Mouse (Mus musculus): Measurements from ENCODE around the gene Zfp36l2.

Gene Zfp36l2

DNA sequence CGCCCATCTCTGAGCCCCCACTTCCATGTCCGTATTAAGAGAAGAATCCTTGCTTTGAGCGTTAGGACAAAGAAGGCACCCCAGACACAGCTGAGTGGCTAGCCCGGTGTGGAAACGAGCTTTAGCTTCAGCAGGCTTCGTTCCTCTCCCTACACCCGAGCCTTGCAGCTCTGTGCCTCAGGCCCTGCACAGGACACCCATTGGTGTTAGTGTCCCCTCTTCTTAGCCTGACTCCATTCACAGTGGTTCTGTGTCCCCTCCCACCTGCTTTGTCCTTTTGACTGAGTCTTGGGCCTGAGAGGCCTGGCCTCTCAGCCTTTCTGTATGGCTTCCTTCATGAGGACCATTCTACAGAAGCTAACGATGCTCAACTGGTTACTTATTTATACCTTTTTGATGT lies 37.5 kb downstream of the Zfp36l2 start:
- DNase-seq: no peak

DNA sequence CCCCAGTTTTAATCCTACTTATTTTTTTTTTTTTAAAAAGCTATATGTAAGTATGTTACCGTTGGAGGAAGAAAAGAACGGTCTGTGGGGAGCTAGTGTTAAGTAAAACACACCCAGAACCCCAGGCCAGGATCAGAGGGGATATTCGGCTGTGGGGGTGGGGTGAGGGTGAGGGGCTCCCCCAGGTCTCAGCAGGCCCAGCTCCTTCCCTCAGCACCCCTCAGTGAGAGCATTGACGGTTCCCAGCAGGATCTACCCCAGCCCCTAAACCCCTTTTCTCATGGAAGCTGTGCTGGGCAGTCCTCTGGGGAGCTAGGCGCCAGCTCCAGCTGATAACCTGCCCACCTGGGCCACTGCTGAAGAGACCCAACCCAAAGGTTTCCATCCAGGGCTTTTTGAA lies 38.2 kb downstream of the Zfp36l2 start:
- DNase-seq: no peak

DNA sequence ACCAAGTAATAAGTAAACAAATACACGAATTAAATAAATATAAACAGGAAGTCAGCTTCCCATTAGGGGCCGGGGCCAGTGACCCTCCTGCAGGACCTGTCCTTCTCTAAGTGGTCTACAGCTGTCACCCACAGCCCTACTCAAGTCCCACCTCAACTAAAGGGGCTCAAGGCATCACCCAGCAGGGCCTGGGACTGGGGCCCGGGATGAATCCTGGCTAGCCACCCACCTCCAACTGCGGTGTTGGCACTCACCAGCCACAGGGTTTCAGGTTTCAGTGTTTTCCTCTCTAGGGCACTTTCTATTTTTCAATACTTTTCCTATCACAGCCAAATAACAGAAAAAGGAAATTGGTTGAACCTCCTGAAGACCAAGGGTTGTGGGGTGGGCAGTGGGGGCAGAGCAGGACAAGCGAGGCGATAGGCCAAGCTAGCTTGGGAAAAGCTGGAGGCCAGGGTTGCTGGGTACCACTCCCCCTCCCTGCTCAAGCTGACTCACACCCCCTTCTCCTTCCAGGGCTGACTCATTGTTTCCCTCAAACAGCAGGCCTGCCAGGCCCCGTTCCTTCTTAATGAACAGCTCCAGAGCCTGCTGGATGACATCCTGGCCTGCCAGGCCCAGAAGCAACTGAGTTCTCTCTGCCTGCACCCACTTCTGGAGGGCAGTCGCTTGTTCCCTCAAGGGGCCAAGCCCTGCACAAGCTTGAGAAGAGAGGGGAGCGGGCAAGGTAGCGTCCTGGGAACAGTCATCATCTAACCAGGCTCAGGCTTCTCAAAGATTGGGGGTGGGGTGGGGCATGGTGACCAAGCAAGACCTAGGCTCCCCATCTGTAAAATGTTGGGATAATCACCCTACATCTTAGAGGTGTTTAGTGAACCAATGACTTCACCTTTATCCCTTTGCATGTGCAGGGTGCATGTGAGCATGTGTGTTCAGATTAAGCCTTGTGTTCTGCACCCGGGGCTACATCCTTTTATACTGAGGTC lies 39.0 kb downstream of the Zfp36l2 start:
- peak; percentile 76 for DNase-seq

DNA sequence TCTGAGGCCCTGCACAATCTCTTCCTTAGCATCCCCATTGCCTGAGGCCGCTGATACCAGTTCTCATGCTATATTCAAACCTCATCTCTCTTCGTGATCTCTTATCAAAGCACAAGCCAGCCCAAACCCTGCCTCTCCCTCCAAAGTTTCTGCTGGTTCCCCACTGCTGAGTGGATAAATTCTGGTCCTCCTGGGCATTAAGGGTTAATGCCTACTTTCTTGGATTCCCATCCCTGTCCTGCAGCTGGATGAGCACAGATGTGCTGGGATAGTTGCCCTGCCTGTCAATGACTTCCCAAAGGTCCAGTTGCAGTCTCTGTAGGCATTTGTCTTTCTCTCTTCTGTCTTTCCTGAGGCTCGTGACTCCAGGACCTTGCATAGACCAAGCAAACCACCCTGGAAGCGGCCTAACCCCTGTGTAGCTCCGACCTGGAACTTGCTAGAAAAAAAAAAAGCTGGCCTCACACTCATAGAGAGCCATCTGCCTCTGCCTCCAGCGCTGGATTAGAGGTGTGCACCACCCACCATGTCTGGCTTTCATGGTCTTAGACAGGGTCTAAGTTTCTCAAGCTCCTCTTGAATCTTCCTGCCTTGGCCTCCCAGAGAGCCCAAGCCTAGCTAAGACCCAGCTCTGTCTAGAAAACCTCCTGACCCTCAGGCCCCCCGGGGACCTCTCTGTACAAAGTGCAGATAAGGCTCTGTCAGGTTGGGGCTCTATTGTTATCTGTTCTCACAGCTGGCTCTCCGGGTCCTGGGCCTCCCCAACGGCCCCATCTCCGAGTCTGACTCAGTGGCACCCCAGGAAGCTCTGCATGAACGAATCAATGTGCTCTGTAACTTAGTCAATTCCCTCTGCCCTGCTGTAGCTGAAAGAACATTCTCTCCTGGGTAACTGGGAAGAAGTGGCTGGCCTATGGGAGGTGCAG lies 40.3 kb downstream of the Zfp36l2 start:
- DNase-seq: no peak

DNA sequence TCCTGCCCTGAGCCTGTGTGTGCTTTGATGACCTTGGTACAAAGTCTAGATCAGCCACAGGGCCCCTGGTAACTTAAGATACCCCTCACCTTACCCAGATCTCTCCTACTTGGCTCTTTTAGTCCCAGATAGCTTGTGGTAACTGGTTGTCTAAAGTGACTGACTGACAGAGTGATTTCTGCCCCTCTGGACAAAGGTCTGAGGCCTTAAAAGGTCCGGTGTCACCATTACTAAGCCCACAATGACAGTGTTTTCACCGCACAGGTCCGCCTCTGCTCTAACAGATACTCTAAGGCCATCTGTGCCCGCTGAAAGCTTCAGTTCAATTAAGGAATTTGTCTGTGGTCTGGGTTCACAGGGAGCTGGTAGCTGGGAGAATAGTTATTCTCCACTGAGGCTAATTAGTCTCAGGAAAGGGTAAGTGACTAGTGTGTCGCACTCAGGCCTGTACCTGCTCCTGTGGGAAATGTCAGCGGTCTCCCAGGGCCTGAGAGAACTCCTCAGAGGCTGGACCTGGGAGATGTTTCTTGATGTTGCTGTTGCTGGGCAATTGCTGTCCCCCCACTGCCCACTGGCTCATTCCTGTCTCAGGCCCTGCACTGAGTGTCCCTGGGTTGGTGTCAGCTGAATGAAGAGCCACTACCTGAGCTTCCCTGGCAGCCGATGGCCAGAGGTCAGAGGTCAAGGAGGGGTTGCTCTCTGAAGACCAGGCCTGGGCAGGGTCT lies 41.1 kb downstream of the Zfp36l2 start:
- DNase-seq: no peak

DNA sequence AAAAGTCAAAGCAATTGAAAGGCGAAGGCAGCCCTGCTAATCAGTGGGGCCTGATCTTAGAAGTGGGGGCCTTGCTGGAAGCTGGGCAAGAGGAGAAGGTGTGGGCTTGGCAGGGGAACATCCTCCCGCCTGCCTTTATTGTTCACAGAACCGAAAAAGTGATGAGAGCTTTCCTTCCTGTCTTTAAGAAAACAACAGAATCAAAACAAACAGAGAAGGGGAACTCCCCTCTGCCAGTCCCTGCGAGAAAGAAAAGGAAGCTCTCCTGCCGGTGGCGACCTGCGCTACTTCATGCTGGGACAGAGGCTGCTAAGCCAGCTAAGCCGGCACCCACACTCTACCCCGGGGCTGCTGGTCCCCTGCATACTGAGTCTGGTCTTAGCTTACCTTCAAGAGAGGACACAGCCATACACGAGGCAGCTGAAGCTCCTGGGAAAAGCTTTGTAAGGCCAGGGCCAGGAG lies 41.9 kb downstream of the Zfp36l2 start:
- DNase-seq: peak; percentile 64

DNA sequence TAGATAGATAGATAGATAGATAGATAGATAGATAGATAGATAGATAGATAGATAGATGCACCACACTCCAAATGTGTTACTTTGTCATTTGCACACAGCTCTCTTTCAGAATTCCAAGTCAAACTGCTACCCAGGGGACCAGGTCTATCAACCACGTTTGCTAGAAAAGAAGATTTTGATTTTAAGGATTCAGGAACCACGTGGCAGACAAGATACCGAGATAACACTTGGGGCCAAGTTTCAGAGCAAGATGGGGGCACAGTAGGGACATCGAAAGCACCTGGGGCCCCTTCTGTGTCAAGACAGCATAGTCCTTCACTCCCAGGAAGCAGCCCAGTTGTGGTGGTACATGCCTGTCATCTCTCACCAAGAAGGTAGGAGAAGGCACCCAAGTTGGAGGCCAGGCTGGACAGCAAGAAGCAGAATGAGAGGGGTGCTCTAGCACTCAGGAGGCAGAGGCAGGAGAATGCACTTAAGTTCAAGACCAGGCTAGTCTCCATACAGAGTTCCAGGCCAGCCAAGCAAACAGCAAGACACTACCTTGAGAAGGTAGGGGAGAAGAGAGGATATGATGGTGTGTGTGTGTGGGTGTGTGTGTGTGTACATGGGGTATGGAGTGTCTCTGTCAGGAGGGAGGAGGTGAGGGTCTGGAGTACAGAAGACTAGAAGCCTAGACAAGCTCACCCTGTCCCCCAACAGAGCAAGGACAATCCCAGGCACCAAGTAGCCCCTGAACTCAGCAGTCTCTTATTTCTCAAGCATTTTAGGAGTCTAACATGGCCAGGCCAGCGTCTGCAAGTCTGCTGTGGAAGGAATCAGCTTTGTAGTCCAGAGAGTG lies 42.8 kb downstream of the Zfp36l2 start:
- no peak for DNase-seq

DNA sequence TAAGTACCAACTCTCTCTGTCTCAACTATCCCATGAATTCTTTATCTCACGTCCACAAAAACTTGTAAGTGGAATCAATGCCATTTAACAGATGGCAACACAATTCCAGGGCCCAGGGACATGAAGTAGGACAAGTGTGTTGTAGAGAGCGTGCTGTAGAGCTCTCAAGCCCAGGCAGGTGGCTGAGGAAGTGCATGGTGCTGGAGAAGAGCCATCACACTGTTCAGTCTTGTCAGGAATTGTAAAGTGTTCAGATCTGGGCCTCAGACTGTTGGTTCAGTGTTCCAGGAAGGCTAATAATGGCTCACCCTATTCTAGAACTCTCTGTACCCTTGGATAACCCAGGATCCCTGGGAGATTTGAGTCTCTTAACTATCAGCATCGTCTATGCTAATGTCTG lies 43.6 kb downstream of the Zfp36l2 start:
- DNase-seq: no peak

DNA sequence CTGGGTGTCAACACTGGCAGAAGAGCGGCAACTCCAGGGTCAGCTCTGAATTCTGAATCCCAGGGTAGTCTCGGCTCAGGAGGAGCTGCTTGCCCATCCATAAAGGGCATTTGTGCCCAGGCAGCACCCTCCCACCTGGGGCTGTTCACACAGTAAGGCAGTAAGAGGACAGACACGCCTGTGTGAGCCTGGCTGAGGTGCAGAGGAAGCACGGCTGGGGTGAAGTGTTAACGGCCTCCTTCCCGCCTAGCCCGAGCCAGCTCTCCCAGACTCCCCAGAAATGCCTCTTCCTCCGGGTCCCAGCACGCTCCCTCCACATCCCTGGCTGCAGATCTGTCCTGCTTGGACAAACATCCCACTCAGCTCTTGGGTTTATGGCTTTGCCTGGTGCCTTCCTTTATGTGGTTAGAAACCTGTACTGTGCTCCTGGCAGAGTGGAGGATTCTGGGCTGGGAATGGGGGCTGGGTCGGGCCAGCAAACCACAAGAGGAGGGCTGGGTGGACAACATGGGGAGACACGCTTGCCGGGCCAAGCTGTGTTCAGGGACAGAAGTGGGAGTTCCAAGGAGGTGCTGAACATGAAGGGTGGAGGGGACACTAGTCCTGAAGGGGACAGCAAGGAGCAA lies 44.4 kb downstream of the Zfp36l2 start:
- DNase-seq: peak; percentile 67

DNA sequence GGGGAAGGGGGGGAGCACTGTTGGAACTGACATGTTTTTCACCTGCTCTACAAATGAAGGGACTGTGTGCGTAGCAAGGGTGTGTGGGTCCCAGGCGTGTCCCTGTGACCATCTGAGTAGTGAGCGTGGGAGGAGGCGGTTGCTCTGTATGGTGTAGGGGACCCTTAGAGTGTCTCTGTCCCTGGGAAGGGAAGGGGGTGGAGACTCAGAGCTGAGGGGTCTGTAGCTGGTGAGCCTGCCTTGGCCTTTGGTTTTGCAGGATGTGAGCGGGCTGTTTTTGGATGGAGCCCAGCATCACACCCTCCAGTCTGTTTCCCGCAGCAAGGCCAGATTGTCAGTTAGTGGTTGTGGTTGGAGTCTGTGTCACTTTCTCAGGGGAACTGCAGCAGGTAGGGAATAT lies 46.1 kb downstream of the Zfp36l2 start:
- DNase-seq: peak; percentile 66

DNA sequence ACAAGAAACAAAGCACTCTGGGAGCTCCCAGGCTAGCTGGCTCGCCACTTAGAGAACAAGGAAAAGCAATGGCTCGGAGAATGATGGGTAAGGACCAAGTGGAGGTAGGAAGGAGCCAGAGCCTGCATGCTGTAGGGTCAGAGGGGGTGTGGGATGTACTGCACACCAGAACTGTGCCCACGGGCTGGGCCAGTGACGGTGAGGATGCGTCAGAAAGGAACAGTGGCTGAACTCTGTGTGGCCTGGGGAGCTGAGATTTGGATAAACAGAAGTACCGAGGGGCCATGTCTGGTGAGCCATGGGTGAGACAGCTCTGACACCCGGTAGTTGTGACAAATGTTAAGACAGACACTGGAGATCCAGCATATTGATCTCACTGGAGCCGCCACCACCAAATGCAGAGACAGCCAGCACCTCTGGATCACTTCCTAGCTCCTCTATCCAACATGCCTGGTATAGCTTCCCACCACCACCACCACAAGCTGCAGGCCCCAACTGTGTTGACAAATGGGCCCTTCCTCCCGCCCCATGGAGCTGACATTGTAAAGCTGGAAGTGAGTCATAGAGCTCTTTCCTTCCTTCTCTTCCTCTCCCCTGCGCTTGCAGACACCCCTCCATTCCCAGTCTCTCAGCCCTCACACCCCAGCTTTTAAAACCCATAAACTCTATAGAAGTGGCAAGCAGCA lies 46.8 kb downstream of the Zfp36l2 start:
- peak; percentile 56 for DNase-seq

DNA sequence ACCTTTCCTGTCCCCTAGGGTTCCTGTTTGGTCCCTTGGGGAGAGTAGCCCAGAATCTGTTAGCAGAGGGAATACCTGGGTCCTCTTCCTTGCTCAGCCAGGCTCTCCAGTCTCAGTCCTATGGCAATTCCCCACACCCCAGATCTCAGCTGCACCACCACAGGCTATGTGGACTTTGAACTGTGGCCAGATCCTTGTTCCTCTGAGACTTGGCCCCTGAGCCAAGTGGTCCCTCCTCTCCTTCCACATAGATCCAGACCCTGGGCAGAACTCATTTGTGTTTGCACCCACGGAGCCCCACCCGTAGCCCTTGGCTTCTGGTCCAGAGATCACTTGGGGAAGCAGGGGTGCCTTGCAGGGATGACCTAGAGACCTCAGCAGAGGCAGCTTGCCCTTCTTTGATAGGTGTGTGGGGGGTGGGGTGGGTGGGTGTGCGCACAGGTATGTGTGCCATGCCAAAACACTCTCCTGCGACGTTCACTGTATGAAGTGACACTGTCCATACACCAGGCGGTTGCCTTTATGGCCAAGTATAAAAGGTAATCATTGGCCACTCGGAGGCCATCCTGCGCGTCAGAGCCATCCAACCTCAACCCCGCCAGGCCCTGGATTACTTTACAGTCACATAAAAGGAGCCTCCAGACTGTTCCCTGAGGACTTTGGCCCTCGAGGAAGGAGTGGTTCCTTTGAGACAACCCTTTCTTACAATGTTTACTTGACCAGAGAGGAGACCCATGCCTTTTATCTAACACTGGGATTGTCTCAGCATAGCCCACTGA lies 50.2 kb downstream of the Zfp36l2 start:
- peak; percentile 79 for DNase-seq

DNA sequence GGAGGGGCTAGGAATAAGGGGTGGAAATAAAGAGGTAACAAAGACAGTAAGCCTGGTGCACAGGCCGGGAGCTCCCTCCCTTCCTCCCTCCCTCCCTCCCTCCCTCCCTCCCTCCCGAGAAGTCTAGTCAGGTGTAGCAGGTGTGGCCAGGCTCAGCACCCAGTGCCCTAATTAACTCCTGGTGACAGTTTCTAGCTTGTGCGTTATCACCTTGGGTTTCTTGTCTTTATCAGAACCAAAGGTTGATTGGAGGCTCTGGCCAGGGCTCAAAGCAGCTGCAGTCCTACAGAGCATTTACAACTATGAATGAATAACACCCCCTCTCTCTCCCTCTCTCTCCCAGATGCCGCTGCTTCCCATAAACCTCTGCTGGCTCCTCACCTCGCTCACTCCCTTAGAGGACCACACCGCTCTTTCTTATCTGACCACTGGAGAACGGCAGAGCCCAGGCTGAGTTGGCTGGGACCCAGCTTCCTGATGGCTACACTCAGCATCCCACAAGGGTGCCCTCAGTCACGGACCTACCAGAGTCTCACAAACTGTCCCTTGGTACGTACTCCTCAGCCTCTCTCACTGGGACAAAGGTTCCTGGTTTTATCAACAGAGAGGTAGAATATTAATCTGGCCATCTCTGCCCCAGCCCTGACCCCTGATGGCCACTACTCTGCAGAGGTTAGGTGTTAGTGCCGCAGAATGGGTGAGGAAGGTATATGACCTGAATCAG lies 50.9 kb downstream of the Zfp36l2 start:
- DNase-seq: peak; percentile 60

DNA sequence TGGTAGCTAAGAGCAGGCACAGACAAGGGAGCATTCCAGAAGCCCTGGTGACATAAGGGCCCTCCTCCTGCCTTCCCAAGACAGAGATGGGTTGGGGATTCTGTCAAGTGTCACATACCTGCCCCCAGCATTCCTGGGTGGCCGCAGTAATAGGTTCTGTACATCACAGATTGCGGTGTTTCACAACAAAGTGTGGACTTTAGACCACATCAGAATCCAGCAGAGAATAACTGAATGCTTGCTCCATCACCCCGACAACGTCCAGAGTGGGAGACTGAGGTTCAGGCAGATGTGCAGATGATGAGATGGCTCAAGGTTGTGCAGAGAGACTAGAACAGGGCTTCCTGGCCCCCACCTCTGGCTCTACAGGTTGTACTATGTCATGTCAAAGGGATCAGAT lies 51.5 kb downstream of the Zfp36l2 start:
- DNase-seq: no peak

DNA sequence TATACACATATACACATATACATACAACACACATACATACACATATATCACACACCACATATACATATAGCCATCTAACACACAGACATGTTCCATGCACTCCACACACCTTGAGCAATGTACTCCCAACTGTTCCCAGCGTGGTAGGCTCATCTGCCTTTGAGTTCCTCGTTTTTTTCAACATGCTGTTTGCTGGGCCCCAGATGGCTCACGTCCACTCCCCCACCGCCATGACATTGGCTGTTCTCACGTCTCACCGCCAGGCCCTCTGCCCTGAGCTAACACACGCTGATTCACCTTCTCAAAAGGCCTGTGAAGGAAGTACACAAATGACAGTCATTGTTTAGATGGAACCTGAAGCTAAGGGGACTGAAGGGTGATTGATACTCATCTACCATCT lies 52.5 kb downstream of the Zfp36l2 start:
- DNase-seq: no peak
